Mouse (Mus musculus): Measurements from ENCODE around the gene Elovl2. TPM values are rescaled to one million over a fixed set of nuclear protein-coding genes. Genes with fewer than 3 reads are reported as not detected.
A peak's percentile ranks its signal among the peaks of the same experiment; 100 is the strongest.
"Not testable (repeated sequence)": the region's sequence is repeated elsewhere in the genome, so short reads cannot be mapped to it uniquely, and the experiment has no call there.

Elovl2 gene
- polyA plus RNA-seq, 1 experiment, result 0.16 TPM

DNA sequence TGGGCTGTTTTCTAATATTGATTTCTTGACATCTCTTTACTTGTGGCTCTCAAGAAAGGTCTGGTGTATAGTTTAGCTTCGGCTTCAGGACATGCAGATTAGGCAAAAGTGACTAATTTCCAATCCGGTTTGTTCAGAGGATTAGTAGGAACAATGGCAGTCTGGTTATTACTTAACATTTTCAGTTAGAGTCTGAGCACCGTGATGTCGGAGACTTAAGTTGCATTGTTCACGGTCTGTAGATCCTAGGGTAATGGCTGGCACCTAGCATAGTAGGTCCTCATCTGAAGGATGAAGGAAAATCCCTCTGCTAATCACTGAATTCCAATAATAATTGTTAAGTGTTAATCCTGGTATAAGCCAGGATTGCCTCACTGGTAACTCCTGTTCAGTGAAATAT is 35.9 kb upstream of the Elovl2 start:
- TF ChIP-seq POLR2A (IDR thresholded peaks at IDR 0.05; ENCODE audit: control insufficient read depth, extremely low read depth, insufficient read depth, low read length, poor library complexity) (no peak), CTCF (IDR thresholded peaks at IDR 0.05; ENCODE audit: borderline replicate concordance, control insufficient read depth, extremely low read depth, insufficient read depth, low read length, poor library complexity) (no peak)
- Histone ChIP-seq H3K36me3 (ENCODE audit: control insufficient read depth, insufficient read depth, low read length) (no peaks in the 10 kb centered on the region), H3K4me1 (replicated peaks; ENCODE audit: control insufficient read depth, insufficient read depth, low read length) (peaks cover 2% of the 10 kb centered on the region; the same call in 1 of the 2 replicates), H3K27me3 (ENCODE audit: control insufficient read depth, insufficient read depth, low read length) (no peaks in the 10 kb centered on the region), H3K4me3 (ENCODE audit: control insufficient read depth, insufficient read depth, low read length) (no peak overlapping the region), H3K27ac (ENCODE audit: control insufficient read depth, insufficient read depth, low read length) (no peak overlapping the region)
- WGBS, result 97% methylated on average over 5 of the region's 5 CpGs
- no peak for DNase-seq

DNA sequence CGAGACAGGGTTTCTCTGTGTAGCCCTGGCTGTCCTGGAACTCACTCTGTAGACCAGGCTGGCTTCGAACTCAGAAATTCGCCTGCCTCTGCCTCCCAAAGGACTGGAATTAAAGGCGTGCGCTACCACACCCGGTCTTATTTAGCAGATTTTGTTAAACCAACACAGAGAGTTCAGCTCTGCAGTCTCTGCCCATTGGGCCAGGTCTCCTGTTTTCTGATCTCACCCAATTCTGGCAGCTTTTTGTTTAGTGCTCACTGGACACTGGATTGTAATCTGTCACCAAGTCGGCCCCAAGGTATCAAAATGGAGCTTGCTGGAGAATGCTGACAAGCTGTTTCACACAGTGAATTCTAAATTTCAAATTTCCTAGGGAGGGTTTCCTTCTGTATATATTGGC is 32.5 kb upstream of the Elovl2 start:
- TF ChIP-seq POLR2A (IDR thresholded peaks at IDR 0.05; ENCODE audit: control insufficient read depth, extremely low read depth, insufficient read depth, low read length, poor library complexity) (no peak), CTCF (IDR thresholded peaks at IDR 0.05; ENCODE audit: borderline replicate concordance, control insufficient read depth, extremely low read depth, insufficient read depth, low read length, poor library complexity) (no peak)
- Histone ChIP-seq H3K27ac (ENCODE audit: control insufficient read depth, insufficient read depth, low read length) (no peak overlapping the region), H3K4me3 (ENCODE audit: control insufficient read depth, insufficient read depth, low read length) (no peak overlapping the region), H3K4me1 (replicated peaks; ENCODE audit: control insufficient read depth, insufficient read depth, low read length) (peaks cover 6% of the 10 kb centered on the region), H3K36me3 (ENCODE audit: control insufficient read depth, insufficient read depth, low read length) (no peaks in the 10 kb centered on the region), H3K27me3 (ENCODE audit: control insufficient read depth, insufficient read depth, low read length) (no peaks in the 10 kb centered on the region)
- 96% methylated on average over 7 of the region's 7 CpGs for WGBS
- DNase-seq, result no peak

DNA sequence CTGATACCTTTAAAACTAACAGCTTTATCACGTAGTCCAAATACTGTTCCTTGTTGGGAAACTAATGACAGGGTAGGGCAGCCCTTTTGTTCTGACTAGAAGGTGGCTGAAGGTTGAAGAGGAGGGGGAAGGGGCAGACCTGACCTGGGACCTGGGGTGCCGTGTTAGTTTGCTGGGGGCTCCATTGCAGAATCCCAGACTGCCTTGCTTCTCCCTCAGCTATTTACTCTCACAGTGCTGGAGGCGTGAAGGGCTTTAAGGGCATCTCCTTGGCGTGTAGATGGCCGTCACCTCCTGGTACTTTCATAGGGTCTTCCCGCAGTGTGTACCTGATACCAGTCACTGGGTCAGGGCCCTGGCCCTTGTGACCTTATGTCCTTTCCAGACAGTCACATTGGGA is 31.9 kb upstream of the Elovl2 start:
- WGBS, result 97% methylated on average over 6 of the region's 6 CpGs
- peaks cover 6% of the 10 kb centered on the region for H3K4me1 ChIP-seq (replicated peaks; ENCODE audit: control insufficient read depth, insufficient read depth, low read length)
- no peaks in the 10 kb centered on the region for H3K36me3 ChIP-seq (ENCODE audit: control insufficient read depth, insufficient read depth, low read length)
- H3K27me3 ChIP-seq (ENCODE audit: control insufficient read depth, insufficient read depth, low read length), result no peaks in the 10 kb centered on the region
- no peak overlapping the region for H3K27ac ChIP-seq (ENCODE audit: control insufficient read depth, insufficient read depth, low read length)
- no peak overlapping the region for H3K4me3 ChIP-seq (ENCODE audit: control insufficient read depth, insufficient read depth, low read length)
- no peak for DNase-seq
- TF ChIP-seq POLR2A (IDR thresholded peaks at IDR 0.05; ENCODE audit: control insufficient read depth, extremely low read depth, insufficient read depth, low read length, poor library complexity) (no peak), CTCF (IDR thresholded peaks at IDR 0.05; ENCODE audit: borderline replicate concordance, control insufficient read depth, extremely low read depth, insufficient read depth, low read length, poor library complexity) (no peak)

DNA sequence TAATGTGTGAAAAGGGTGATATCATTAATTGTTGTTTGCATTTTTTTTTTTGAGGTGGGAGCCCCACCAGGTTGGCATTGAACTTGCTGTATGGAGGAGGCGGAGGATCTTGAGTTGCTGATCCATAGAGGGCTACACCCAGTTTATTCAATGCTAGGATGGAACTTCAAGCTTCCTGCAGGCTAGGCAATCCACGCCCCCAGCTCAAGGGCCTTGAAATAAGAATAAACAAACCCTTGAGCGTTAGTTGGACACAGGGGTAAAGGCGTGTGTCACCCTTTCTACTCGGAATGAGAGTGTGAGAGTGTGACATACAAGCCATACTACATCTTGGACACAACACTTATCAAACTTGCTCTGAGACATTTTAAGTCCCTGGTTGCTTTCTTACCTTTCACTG is 31.5 kb upstream of the Elovl2 start:
- TF ChIP-seq POLR2A (IDR thresholded peaks at IDR 0.05; ENCODE audit: control insufficient read depth, extremely low read depth, insufficient read depth, low read length, poor library complexity), result no peak
- no peak for TF ChIP-seq CTCF (IDR thresholded peaks at IDR 0.05; ENCODE audit: borderline replicate concordance, control insufficient read depth, extremely low read depth, insufficient read depth, low read length, poor library complexity)
- H3K36me3 ChIP-seq (ENCODE audit: control insufficient read depth, insufficient read depth, low read length), result no peaks in the 10 kb centered on the region
- peaks cover 6% of the 10 kb centered on the region for H3K4me1 ChIP-seq (replicated peaks; ENCODE audit: control insufficient read depth, insufficient read depth, low read length)
- WGBS, result 94% methylated on average over 5 of the region's 5 CpGs
- H3K4me3 ChIP-seq (ENCODE audit: control insufficient read depth, insufficient read depth, low read length), result no peak overlapping the region
- H3K27ac ChIP-seq (ENCODE audit: control insufficient read depth, insufficient read depth, low read length), result no peak overlapping the region
- no peaks in the 10 kb centered on the region for H3K27me3 ChIP-seq (ENCODE audit: control insufficient read depth, insufficient read depth, low read length)
- DNase-seq, result no peak

DNA sequence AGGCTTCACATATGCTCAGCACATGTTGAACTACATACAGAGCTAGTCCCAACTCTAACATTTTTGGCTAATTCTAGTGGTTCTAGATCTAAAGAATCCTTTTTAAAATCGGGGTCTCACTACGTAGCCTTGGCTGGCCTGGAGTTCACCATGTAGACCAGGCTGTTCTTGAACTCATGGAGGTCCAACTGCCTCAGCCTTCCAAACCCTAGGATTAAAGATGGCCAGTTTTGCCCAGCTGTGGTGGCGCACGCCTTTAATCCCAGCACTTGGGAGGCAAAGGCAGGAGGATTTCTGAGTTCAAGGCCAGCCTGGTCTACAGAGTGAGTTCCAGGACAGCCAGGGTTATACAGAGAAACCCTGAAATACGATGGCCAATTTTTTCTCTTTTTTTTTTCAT is 31.0 kb upstream of the Elovl2 start:
- not testable (repeated sequence) for H3K36me3 ChIP-seq (ENCODE audit: control insufficient read depth, insufficient read depth, low read length); DNase-seq; H3K4me3 ChIP-seq (ENCODE audit: control insufficient read depth, insufficient read depth, low read length); H3K27ac ChIP-seq (ENCODE audit: control insufficient read depth, insufficient read depth, low read length); H3K27me3 ChIP-seq (ENCODE audit: control insufficient read depth, insufficient read depth, low read length); H3K4me1 ChIP-seq (replicated peaks; ENCODE audit: control insufficient read depth, insufficient read depth, low read length)
- 95% methylated on average over 5 of the region's 5 CpGs for WGBS

DNA sequence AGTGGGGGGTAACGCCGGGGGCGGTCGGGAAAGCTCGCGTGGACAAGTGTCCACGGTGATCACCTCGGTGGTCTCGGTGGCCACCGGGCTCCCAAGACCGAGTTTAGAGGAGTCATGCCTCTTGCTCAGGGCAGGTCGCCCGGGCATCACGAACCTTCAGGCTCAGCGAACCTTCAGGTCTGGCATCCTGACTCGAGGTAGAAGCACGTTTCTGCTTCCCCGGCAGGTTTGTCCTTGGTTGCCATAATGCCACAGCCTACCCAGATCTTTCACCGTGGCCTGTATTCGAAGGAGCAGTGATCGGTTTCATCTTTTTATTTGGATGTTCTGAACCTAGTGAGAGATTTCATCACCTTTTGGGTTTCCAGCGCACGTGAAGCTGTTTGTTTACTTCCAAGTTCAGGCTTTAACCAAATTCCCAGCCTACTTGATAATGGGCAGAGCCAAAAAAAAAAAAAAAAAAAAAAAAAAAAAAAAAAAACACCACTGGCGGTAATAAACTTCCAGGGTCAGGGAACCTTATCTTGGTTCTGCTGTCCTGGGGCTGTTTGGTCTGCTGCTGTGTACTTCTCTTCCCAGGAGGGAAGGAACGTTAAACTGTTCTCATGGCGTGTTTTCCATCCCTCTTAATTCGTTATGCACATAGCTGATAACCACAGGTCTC is 30.2 kb upstream of the Elovl2 start:
- no peaks in the 10 kb centered on the region for H3K27me3 ChIP-seq (ENCODE audit: control insufficient read depth, insufficient read depth, low read length)
- no peak for DNase-seq

More for the DNA sequence above, 30.2 kb upstream of the Elovl2 start:
- no peak for TF ChIP-seq POLR2A (IDR thresholded peaks at IDR 0.05; ENCODE audit: control insufficient read depth, extremely low read depth, insufficient read depth, low read length, poor library complexity)
- 0 out of 2 replicates have a peak, but pooled peaks have one; percentile 23 for TF ChIP-seq CTCF (IDR thresholded peaks at IDR 0.05; ENCODE audit: borderline replicate concordance, control insufficient read depth, extremely low read depth, insufficient read depth, low read length, poor library complexity)
- peak overlapping the region; percentile 76 for H3K4me3 ChIP-seq (ENCODE audit: control insufficient read depth, insufficient read depth, low read length)
- no peak overlapping the region for H3K27ac ChIP-seq (ENCODE audit: control insufficient read depth, insufficient read depth, low read length)
- no peaks in the 10 kb centered on the region for H3K36me3 ChIP-seq (ENCODE audit: control insufficient read depth, insufficient read depth, low read length)
- peaks cover 6% of the 10 kb centered on the region for H3K4me1 ChIP-seq (replicated peaks; ENCODE audit: control insufficient read depth, insufficient read depth, low read length)
- WGBS, result 7% methylated on average over 27 of the region's 27 CpGs

All from thymus, adult 2 months (tissue).